Mouse (Mus musculus): ENCODE results near the gene Hs3st3b1. TPM values are rescaled to one million over a fixed set of nuclear protein-coding genes. Genes with fewer than 3 reads are reported as not detected.

Hs3st3b1 gene
- total and polyA plus RNA-seq, 2 experiments from 2014 or later, result 1.2 to 4.3 TPM

- 68% methylated on average over 9 of the region's 9 CpGs for whole genome bisulfite sequencing
- ATAC-seq (no peak), DNase-seq (no peak)
- Histone ChIP-seq H3K9me3 (ENCODE audit: low read length) (no peaks in the 10 kb centered on the region), H3K4me2 (ENCODE audit: low read depth) (no peak overlapping the region), H3K4me1 (ENCODE audit: insufficient read depth) (no peaks in the 10 kb centered on the region), H3K27ac (ENCODE audit: low read depth, low read length) (no peak overlapping the region), H3K27me3 (ENCODE audit: insufficient read depth, low read length) (no peaks in the 10 kb centered on the region), H3K9ac (no peak overlapping the region), H3K36me3 (ENCODE audit: insufficient read depth) (no peaks in the 10 kb centered on the region), H3K4me3 (ENCODE audit: low read depth, low read length) (no peak overlapping the region)
- no peak for TF ChIP-seq CTCF (IDR thresholded peaks at IDR 0.05; ENCODE audit: low read depth)
These were observed 15.3 kb downstream of the Hs3st3b1 start for GRCm38 (mm10) chr11:63906552-63907353.

- Histone ChIP-seq H3K4me3 (ENCODE audit: low read depth, low read length) (no peak overlapping the region), H3K36me3 (ENCODE audit: insufficient read depth) (no peaks in the 10 kb centered on the region), H3K27me3 (ENCODE audit: insufficient read depth, low read length) (no peaks in the 10 kb centered on the region; the same call in 1 of the 2 replicates), H3K9ac (no peak overlapping the region), H3K4me2 (ENCODE audit: low read depth) (no peak overlapping the region), H3K9me3 (ENCODE audit: low read length) (no peaks in the 10 kb centered on the region), H3K27ac (ENCODE audit: low read depth, low read length) (no peak overlapping the region), H3K4me1 (ENCODE audit: insufficient read depth) (no peaks in the 10 kb centered on the region)
- ATAC-seq (no peak), DNase-seq (no peak)
- 24% methylated on average over 4 of the region's 4 CpGs for WGBS
- TF ChIP-seq CTCF (IDR thresholded peaks at IDR 0.05; ENCODE audit: low read depth), result no peak
These were observed 17.3 kb downstream of the Hs3st3b1 start for GRCm38 (mm10) chr11:63904787-63905186.

- no peaks in the 10 kb centered on the region for H3K4me1 ChIP-seq (ENCODE audit: insufficient read depth)
- no peak overlapping the region for H3K4me3 ChIP-seq (ENCODE audit: low read depth, low read length)
- H3K27me3 ChIP-seq (ENCODE audit: insufficient read depth, low read length), result no peaks in the 10 kb centered on the region; the same call in 1 of the 2 replicates
- no peak overlapping the region for H3K9ac ChIP-seq
- TF ChIP-seq CTCF (IDR thresholded peaks at IDR 0.05; ENCODE audit: low read depth), result no peak
- DNase-seq, result no peak
- no peaks in the 10 kb centered on the region for H3K9me3 ChIP-seq (ENCODE audit: low read length)
- no peak overlapping the region for H3K4me2 ChIP-seq (ENCODE audit: low read depth)
- peak; percentile 58 for ATAC-seq
- H3K27ac ChIP-seq (ENCODE audit: low read depth, low read length), result no peak overlapping the region
- WGBS, result 17% methylated on average over 9 of the region's 9 CpGs
- no peaks in the 10 kb centered on the region for H3K36me3 ChIP-seq (ENCODE audit: insufficient read depth)
These were observed 23.5 kb downstream of the Hs3st3b1 start for GRCm38 (mm10) chr11:63898509-63899168.

- TF ChIP-seq CTCF (IDR thresholded peaks at IDR 0.05; ENCODE audit: low read depth), result no peak
- ATAC-seq, result no peak
- no peak for DNase-seq
- Histone ChIP-seq H3K27ac (ENCODE audit: low read depth, low read length) (no peak overlapping the region), H3K27me3 (ENCODE audit: insufficient read depth, low read length) (no peaks in the 10 kb centered on the region; the same call in 1 of the 2 replicates), H3K9me3 (ENCODE audit: low read length) (no peaks in the 10 kb centered on the region), H3K4me2 (ENCODE audit: low read depth) (no peak overlapping the region), H3K4me1 (ENCODE audit: insufficient read depth) (no peaks in the 10 kb centered on the region), H3K9ac (no peak overlapping the region), H3K36me3 (ENCODE audit: insufficient read depth) (no peaks in the 10 kb centered on the region), H3K4me3 (ENCODE audit: low read depth, low read length) (no peak overlapping the region)
- 38% methylated on average over 13 of the region's 13 CpGs for WGBS
These were observed 24.1 kb downstream of the Hs3st3b1 start for GRCm38 (mm10) chr11:63897856-63898508.

GRCm38 (mm10) chr11:63897011-63897410, 25.1 kb downstream of the Hs3st3b1 start:
- 83% methylated on average over 2 of the region's 2 CpGs for WGBS
- TF ChIP-seq CTCF (IDR thresholded peaks at IDR 0.05; ENCODE audit: low read depth), result no peak

DNA sequence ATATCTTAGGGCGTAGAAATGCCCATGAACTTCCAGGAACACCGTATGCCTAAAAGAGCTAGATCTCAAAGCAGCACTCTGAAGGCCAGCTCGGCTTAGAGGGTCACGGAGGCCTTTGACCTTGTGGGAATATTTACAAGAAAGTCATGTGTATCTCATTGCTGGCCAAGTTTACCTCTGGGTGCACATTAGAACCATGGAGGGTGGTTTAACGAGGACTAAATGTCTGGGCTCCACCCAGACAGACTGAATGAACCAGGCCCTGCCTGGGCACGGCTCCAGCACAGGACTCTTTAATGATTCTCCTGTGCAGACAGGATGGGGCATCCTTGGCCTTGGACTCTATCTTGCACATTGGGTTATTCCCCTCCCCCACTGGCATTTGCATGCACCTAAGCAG, 27.9 kb downstream of the Hs3st3b1 start:
- Histone ChIP-seq H3K4me3 (ENCODE audit: low read depth, low read length) (no peak overlapping the region), H3K36me3 (ENCODE audit: insufficient read depth) (no peaks in the 10 kb centered on the region), H3K4me1 (ENCODE audit: insufficient read depth) (no peaks in the 10 kb centered on the region), H3K27ac (ENCODE audit: low read depth, low read length) (no peak overlapping the region), H3K27me3 (ENCODE audit: insufficient read depth, low read length) (no peaks in the 10 kb centered on the region; the same call in 1 of the 2 replicates), H3K4me2 (ENCODE audit: low read depth) (no peak overlapping the region), H3K9me3 (ENCODE audit: low read length) (no peaks in the 10 kb centered on the region), H3K9ac (no peak overlapping the region)
- ATAC-seq (no peak), DNase-seq (no peak)
- TF ChIP-seq CTCF (IDR thresholded peaks at IDR 0.05; ENCODE audit: low read depth), result no peak
- WGBS, result 69% methylated on average over 6 of the region's 6 CpGs

More at GRCm38 (mm10) chr11:63897011-63897410, 25.1 kb downstream of the Hs3st3b1 start:
- no peak overlapping the region for H3K9ac ChIP-seq
- H3K36me3 ChIP-seq (ENCODE audit: insufficient read depth), result no peaks in the 10 kb centered on the region
- H3K9me3 ChIP-seq (ENCODE audit: low read length), result no peaks in the 10 kb centered on the region
- H3K4me2 ChIP-seq (ENCODE audit: low read depth), result no peak overlapping the region
- no peak overlapping the region for H3K27ac ChIP-seq (ENCODE audit: low read depth, low read length)
- ATAC-seq (no peak), DNase-seq (no peak)
- no peak overlapping the region for H3K4me3 ChIP-seq (ENCODE audit: low read depth, low read length)
- no peaks in the 10 kb centered on the region; the same call in 1 of the 2 replicates for H3K27me3 ChIP-seq (ENCODE audit: insufficient read depth, low read length)
- H3K4me1 ChIP-seq (ENCODE audit: insufficient read depth), result no peaks in the 10 kb centered on the region
